Mouse (Mus musculus) liver, embryonic 15.5 days (tissue): Measurements from ENCODE around the gene Bptf. TPM values are rescaled to one million over a fixed set of nuclear protein-coding genes. Genes with fewer than 3 reads are reported as not detected.

ENCODE experiments used
- ATAC-seq: fragments of 200-750 bp; cut with Nextera tagmentation; 2 replicates; pipeline ENCODE4 v1.8.0; 2017; ENCODE audit warnings: moderate number of reproducible peaks, mild to moderate bottlenecking, moderate library complexity; ENCODE audit not compliant: insufficient read depth
- H3K27ac ChIP-seq: fragments of 300-500 bp; sonication (generic); replicated peaks from 2 replicates; pipeline ENCODE4 v1.5.1; 2015; ENCODE audit warnings: mild to moderate bottlenecking, inconsistent platforms
- H3K27me3 ChIP-seq: fragments of 300-500 bp; sonication (generic); 2 replicates; pipeline ENCODE4 v1.6.1; 2015; ENCODE audit warnings: mild to moderate bottlenecking, inconsistent platforms
- H3K36me3 ChIP-seq: fragments of 300-500 bp; sonication (generic); replicated peaks from 2 replicates; pipeline ENCODE4 v1.6.1; 2015; ENCODE audit warnings: moderate library complexity, mild to moderate bottlenecking, inconsistent platforms
- H3K4me1 ChIP-seq: fragments of 300-500 bp; sonication (generic); replicated peaks from 2 replicates; pipeline ENCODE4 v1.6.1; 2015; ENCODE audit warnings: inconsistent platforms
- H3K4me2 ChIP-seq: fragments of 300-500 bp; sonication (generic); 2 replicates; pipeline ENCODE4 v1.6.1; 2015; ENCODE audit warnings: moderate library complexity, mild to moderate bottlenecking, inconsistent platforms
- H3K4me3 ChIP-seq: fragments of 300-500 bp; sonication (generic); replicated peaks from 2 replicates; pipeline ENCODE4 v1.5.1; 2015; ENCODE audit warnings: mild to moderate bottlenecking, inconsistent platforms
- H3K9ac ChIP-seq: fragments of 300-500 bp; sonication (generic); 2 replicates; pipeline ENCODE4 v1.6.1; 2015; ENCODE audit warnings: moderate library complexity, mild to moderate bottlenecking, inconsistent platforms
- H3K9me3 ChIP-seq: fragments of 300-500 bp; sonication (generic); replicated peaks from 2 replicates; pipeline ENCODE4 v1.6.1; 2016; ENCODE audit warnings: inconsistent platforms
- WGBS: fragments of 180-500 bp; shearing (Covaris S2); methylation state at CpG from one replicate; pipeline ENCODE4 v1.1.7; 2015; ENCODE audit warnings: mixed read lengths; ENCODE audit not compliant: insufficient replicate concordance; 5-methylcytosine and 5-hydroxymethylcytosine counted together
- polyA plus RNA-seq: library from polyadenylated mRNA; unstranded; fragments of >200 nt; fragmentation: Nextera tagmentation; extraction: Ambion mirVana; gene quantifications from 2 replicates; pipeline ENCODE4 v1.2.1, GENCODE M21; 2015

Bptf gene
- polyA plus RNA-seq, 1 experiment from 2014 or later, result 7.8 TPM

DNA sequence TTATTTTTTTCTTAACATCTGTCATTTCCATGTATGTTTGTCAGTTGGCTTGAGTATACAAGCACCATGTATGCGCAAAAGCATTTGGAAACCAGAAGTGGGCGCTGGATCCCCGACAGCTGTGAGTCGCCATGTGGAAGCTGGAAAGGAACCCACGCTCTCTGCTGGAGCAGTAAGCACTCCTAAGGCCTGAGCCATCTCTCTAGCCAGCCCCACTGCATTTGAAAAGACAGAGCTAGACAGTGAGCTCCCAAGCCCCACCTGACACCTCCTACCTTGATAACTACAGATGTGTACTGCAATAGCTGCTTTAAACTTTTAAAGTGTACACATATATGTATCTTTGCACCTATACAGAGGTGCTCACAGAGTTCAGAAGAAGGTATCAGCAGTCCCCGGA, 74.5 kb downstream of the Bptf start:
- H3K36me3 ChIP-seq, result peaks cover 96% of the 10 kb centered on the region
- H3K9me3 ChIP-seq, result no peaks in the 10 kb centered on the region
- no peaks in the 10 kb centered on the region for H3K27me3 ChIP-seq
- H3K27ac ChIP-seq, result no peak overlapping the region
- no peak overlapping the region for H3K9ac ChIP-seq
- H3K4me3 ChIP-seq, result no peak overlapping the region
- H3K4me2 ChIP-seq, result no peak overlapping the region
- WGBS, result 86% methylated on average over 6 of the region's 6 CpGs
- H3K4me1 ChIP-seq, result peaks cover 4% of the 10 kb centered on the region; the same call in 1 of the 2 replicates
- no peak for ATAC-seq

DNA sequence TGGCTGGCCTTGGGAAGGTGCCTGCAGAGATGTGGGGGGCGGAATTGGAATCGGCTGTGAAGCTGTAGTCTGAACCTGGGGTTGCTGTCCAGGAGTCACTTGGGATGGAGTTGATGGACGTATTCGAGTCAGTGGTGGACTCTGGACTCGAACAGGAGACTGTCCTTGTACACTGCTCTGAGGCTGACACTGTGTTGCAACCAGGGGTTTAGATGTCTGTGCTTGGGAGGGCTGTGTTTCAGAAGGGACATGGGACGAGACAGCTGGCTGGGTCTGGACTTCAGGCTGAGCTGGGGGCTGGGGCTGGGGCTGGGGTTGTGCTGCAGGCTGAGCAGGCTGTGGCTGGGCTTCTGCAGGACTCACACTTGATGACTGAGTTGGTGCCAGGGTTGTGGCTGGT, 77.1 kb downstream of the Bptf start:
- H3K4me3 ChIP-seq, result no peak overlapping the region
- H3K9ac ChIP-seq, result no peak overlapping the region
- H3K27me3 ChIP-seq, result no peaks in the 10 kb centered on the region
- no peak overlapping the region for H3K27ac ChIP-seq
- H3K4me2 ChIP-seq, result no peak overlapping the region
- WGBS, result 75% methylated on average over 6 of the region's 6 CpGs
- peak; percentile 74 for ATAC-seq
- H3K4me1 ChIP-seq, result peaks cover 4% of the 10 kb centered on the region; the same call in 1 of the 2 replicates
- H3K36me3 ChIP-seq, result peaks cover 86% of the 10 kb centered on the region
- no peaks in the 10 kb centered on the region for H3K9me3 ChIP-seq

DNA sequence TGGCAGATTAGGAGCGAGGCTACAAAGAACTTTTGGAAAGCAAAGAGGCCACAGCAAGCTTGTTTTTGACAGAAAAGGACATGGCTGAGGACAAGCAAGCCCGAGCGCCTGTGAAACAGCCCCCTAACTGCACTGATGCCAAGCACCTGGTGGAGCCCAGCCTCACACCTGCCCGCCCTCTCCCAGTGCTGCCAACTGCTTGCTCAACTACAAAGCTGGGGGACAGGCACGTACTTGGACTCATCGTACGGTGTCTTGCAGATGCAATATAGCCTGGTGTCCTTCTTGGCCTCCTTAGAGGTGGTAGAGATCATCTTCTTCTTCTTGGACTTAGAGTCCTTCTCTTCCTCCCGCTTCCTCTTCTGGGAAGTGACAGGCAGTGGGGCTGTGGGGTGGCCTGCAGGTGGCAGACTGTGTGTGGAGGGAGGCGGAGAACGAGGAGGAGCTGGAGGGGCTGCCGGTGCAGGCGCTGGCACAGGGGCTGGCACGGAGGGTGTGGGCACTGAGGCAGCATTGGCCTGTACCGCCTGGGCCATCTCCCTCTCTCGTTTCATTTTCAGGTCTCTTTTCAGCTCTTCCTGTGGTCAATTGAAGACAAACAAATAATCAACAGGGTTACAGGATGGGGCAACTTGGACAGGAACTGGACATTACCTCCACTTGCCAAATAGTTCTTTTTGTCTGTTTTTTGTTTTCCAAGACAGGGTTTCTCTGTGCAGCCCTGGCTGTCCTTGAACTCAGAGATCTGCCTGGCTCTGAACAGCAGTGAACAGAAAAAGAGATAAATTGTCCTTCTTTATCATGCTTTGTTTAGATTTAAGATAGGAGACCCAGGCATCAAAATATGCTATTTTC, 84.9 kb downstream of the Bptf start:
- Histone ChIP-seq H3K4me1 (peaks cover 15% of the 10 kb centered on the region), H3K27ac (no peak overlapping the region), H3K4me3 (no peak overlapping the region), H3K9me3 (no peaks in the 10 kb centered on the region), H3K4me2 (no peak overlapping the region), H3K9ac (no peak overlapping the region), H3K36me3 (peaks cover 59% of the 10 kb centered on the region), H3K27me3 (no peaks in the 10 kb centered on the region)
- WGBS, result 81% methylated on average over 15 of the region's 15 CpGs
- no peak for ATAC-seq

DNA sequence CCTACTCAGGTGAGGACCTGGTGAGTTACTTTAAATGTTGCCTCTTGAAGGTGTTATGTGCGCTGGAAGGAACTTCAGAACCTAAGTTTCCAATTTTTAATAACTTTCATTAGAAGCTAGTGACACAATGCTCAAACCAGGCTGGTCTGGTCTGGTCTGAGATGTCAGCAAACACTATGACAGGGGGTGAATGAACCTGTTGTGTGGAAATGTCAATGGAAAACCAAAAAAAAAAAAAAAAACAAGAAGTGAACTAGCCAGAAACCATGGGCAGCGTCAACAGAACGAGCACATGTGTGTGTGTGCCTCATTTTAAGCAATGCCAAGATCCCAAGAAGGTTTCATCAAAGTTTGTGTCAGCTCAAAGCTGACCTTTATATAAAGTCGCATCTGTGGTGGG, 86.4 kb downstream of the Bptf start:
- no peak overlapping the region for H3K4me3 ChIP-seq
- H3K9me3 ChIP-seq, result no peaks in the 10 kb centered on the region
- peaks cover 63% of the 10 kb centered on the region for H3K36me3 ChIP-seq
- H3K9ac ChIP-seq, result no peak overlapping the region
- no peaks in the 10 kb centered on the region for H3K27me3 ChIP-seq
- no peak for ATAC-seq
- no peak overlapping the region for H3K27ac ChIP-seq
- no peak overlapping the region for H3K4me2 ChIP-seq
- H3K4me1 ChIP-seq, result peaks cover 15% of the 10 kb centered on the region
- 81% methylated on average over 4 of the region's 4 CpGs for WGBS

DNA sequence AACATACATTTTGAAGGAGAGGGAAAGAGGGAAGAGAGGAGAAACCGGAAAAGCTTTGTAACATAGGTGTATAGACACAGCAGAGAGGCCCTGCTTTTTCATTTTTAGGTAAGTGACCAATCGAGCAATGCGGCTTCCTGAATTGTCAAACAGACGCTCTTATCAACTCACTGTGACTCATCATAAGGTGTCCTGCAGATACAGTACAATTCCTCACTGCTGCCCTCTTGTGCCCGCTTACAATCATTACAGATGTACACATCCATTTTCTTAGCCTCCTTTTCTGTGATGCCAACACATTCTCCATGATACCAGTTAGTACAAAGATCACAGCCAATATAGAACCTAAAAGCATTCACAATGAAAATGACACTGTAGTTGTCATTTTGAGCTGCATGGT, 87.6 kb downstream of the Bptf start:
- Histone ChIP-seq H3K36me3 (peaks cover 67% of the 10 kb centered on the region), H3K9ac (no peak overlapping the region), H3K9me3 (no peaks in the 10 kb centered on the region), H3K4me3 (no peak overlapping the region), H3K4me1 (peaks cover 15% of the 10 kb centered on the region), H3K27me3 (no peaks in the 10 kb centered on the region), H3K4me2 (peak overlapping the region; percentile 42), H3K27ac (peak overlapping the region; percentile 49)
- 11% methylated on average over 5 of the region's 5 CpGs for WGBS
- ATAC-seq, result peak; percentile 78

DNA sequence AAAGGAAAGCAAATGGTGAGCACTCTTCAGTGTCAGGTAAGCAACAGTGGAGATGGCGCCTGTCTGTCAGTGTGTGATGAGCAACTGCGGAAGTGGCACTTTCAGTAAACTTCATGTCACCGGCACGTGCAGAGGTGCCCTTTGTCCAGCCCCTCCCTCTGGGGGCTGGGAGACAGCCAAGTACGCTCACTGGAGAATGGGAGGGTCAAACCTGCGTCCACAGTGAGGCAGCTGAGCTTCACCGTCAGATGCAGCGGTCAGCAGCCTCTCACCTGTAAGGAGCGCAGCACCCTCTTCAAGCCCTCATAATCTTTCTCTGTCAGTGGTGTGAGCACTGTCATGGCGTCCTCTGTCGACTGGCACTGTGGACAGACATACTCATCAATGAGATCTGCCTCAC, 88.6 kb downstream of the Bptf start:
- no peak overlapping the region for H3K9ac ChIP-seq
- no peaks in the 10 kb centered on the region for H3K27me3 ChIP-seq
- H3K36me3 ChIP-seq, result peaks cover 73% of the 10 kb centered on the region
- H3K4me1 ChIP-seq, result peaks cover 15% of the 10 kb centered on the region
- 0 out of 2 replicates have a peak overlapping the region, but pooled peaks have one; percentile 0 for H3K27ac ChIP-seq
- 83% methylated on average over 11 of the region's 11 CpGs for WGBS
- no peaks in the 10 kb centered on the region for H3K9me3 ChIP-seq
- H3K4me2 ChIP-seq, result no peak overlapping the region
- ATAC-seq, result peak; percentile 16; the same call in 1 of the 2 replicates
- no peak overlapping the region for H3K4me3 ChIP-seq

DNA sequence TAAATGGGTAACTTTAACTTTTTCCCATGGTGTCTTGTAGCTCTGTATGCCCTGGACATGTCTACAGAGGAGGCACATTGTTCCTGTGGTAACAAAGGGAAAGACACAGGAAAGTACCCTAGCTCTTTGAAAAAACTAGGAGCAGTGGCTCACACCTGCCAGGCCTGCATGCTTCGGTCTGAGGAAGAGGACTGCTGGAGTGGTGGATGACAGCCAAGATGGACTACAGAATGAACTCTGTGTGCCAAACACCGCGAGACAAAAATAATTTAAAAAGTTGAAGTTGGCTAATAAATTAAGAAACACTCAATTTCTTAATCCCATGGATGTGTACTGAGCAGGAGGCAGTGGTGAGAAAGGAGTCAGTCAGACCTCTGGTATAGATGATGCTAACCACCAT, 90.5 kb downstream of the Bptf start:
- WGBS, result 88% methylated on average over 3 of the region's 3 CpGs
- H3K36me3 ChIP-seq, result peaks cover 62% of the 10 kb centered on the region
- ATAC-seq, result no peak

DNA sequence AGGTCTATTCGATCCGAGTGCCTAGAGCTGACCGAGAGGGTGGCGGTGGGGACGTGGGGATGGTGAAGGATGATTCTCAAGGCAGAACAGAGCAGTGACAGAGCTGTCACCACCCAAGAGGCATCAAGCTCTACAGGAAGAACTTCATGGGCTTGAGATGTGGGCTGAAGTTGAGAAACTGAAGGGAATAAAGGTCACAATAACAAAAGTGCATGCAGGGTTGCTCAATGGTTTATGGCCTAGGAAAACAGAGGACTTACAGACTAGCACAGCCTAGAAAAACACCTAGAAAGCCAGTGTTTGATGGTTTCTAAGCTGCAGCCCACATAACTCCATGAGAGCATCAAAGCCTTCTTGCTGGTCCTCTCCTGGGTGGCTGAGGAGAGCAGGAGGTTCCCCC, 92.5 kb downstream of the Bptf start:
- Histone ChIP-seq H3K36me3 (peaks cover 56% of the 10 kb centered on the region), H3K4me3 (no peak overlapping the region), H3K4me2 (no peak overlapping the region), H3K9me3 (no peaks in the 10 kb centered on the region), H3K27me3 (no peaks in the 10 kb centered on the region), H3K27ac (no peak overlapping the region), H3K4me1 (peaks cover 11% of the 10 kb centered on the region), H3K9ac (no peak overlapping the region)
- WGBS, result 80% methylated on average over 5 of the region's 5 CpGs
- ATAC-seq, result no peak

More for the DNA sequence above, 90.5 kb downstream of the Bptf start:
- Histone ChIP-seq H3K9ac (no peak overlapping the region), H3K27ac (no peak overlapping the region), H3K4me1 (peaks cover 15% of the 10 kb centered on the region), H3K9me3 (no peaks in the 10 kb centered on the region), H3K4me3 (no peak overlapping the region), H3K27me3 (no peaks in the 10 kb centered on the region), H3K4me2 (no peak overlapping the region)

DNA sequence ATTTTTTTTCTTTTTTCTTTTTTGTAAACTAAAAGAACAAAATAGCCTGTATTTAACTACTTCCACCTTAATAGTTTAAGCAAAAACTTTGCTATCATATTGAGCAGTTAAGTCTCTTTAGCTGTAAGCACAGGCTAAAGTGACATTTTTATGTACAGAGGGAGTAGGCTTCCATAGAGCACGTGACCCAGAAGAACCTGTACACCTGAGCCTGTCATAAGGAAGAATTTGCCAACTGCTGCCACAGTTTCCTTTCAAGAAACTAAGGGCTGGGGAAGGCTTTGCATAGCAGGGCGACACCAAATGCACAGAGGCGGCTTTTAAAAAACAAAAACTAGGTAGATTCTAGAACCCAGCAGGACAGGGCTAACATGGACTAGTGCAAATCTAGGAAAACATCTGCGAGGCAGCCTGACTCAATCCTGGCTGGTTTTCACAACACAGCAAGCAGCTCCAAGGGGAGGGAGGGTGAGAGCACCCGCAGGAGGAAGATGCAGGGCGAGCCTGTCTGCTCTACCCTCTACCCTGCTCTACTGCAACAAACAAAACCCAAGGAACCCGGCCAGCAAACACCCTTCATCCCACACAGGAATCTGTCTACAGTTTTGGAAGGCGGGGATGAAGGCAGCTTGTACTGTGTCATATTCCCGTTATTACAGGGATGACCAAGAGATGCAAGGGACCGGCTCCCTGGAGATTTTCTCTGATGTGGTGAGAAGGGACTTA, 97.7 kb downstream of the Bptf start:
- ATAC-seq, result no peak
- no peaks in the 10 kb centered on the region for H3K9me3 ChIP-seq
- peaks cover 21% of the 10 kb centered on the region for H3K36me3 ChIP-seq
- H3K4me2 ChIP-seq, result no peak overlapping the region
- H3K27me3 ChIP-seq, result peaks cover 13% of the 10 kb centered on the region; the same call in 1 of the 2 replicates
- no peak overlapping the region for H3K9ac ChIP-seq
- no peak overlapping the region for H3K4me3 ChIP-seq
- H3K4me1 ChIP-seq, result no peaks in the 10 kb centered on the region
- WGBS, result 76% methylated on average over 10 of the region's 10 CpGs
- H3K27ac ChIP-seq, result no peak overlapping the region

DNA sequence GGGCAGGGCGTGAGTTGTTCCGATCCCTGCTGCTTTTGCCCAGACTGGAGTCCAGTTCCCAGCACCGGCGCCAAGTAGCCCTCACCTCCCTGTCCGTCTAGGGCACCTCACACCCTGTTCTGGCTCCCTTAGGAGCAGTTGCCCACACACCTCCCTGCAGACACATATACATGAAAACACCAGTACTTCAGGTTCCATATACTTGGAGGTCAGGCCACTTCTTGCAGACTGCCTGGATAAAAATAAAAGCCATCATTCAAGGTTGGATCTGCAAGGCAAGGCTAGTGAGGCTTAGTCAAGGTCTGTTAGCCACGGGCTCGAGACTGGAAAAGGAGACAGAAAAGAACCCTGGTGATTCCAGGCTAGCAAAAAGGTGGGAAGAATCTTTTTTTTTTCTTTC, 100.3 kb downstream of the Bptf start:
- Histone ChIP-seq H3K4me3 (no peak overlapping the region), H3K4me2 (no peak overlapping the region), H3K9me3 (no peaks in the 10 kb centered on the region), H3K4me1 (peaks cover 18% of the 10 kb centered on the region), H3K36me3 (peaks cover 10% of the 10 kb centered on the region), H3K27me3 (peaks cover 36% of the 10 kb centered on the region), H3K27ac (no peak overlapping the region), H3K9ac (no peak overlapping the region)
- ATAC-seq, result no peak
- 65% methylated on average over 7 of the region's 7 CpGs for WGBS

DNA sequence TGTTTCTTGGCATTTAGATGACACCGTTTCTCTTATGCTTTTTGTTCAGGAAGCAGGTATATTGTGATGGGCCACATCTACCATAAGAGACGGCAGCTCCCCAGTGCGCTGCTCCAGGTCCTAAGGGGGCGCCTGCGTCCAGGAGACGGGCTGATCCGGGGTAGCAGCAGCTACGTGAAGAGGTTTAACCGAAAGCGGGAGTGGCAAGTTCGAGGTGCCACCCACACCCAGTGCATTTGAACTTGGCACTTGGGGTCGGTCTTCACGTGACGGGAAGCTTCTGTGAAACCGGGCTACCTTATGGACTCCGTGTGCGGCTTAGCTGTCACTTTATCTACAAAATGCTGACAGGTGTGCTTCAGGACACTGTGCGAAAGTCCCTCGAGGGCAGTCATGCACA, 102.4 kb downstream of the Bptf start:
- Histone ChIP-seq H3K4me1 (peaks cover 39% of the 10 kb centered on the region), H3K27me3 (peaks cover 57% of the 10 kb centered on the region), H3K27ac (no peak overlapping the region), H3K36me3 (no peaks in the 10 kb centered on the region), H3K9ac (no peak overlapping the region), H3K4me3 (no peak overlapping the region), H3K4me2 (no peak overlapping the region), H3K9me3 (no peaks in the 10 kb centered on the region)
- 45% methylated on average over 19 of the region's 19 CpGs for WGBS
- no peak for ATAC-seq
